Mouse (Mus musculus) spleen, adult 2 months (tissue): ENCODE measurements around the gene 1700015F17Rik.

Experiments used
- CTCF ChIP-seq: fragments of 200-500 bp; IDR thresholded peaks from 2 replicates; pipeline ENCODE4 v1.5.1; 2011; ENCODE audit warnings: mild to moderate bottlenecking, inconsistent platforms; ENCODE audit not compliant: insufficient read depth, insufficient read length, insufficient replicate concordance; ENCODE audit errors: extremely low read depth
- POLR2A ChIP-seq: fragments of 200-500 bp; IDR thresholded peaks from 2 replicates; pipeline ENCODE4 v1.6.1; 2011; ENCODE audit warnings: low read depth, low read length, inconsistent platforms

DNA sequence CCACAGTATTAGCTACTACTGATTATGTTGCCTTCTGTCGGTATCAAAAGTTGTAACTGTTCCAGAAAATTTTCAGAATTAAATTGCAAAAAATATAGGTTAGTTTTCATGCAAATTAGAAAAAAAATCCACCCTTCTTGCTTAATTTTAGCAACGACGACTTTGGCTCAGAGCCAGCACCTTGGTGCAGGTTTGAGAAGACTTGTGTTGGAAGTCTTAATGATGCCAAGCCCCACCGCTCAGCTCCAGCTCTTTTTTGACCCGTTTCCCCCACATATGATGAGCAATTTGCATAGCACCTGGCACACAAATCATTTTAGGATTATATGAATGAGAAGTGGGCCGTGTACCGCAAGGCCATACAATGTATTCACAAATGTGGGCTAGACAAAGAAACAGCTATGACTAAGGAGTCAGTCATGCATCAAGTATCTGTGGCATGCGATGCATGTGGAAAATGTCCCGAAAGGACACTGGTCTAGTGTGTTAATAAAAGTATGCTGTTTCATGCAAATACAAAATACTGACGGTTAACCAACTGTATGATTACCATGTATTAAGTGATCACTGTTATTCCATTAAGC, 31.5 kb upstream of the 1700015F17Rik start:
- no peak for TF ChIP-seq POLR2A
- TF ChIP-seq CTCF, result no peak
